Mouse (Mus musculus) limb, embryonic 14.5 days (tissue): Measurements from ENCODE around the gene Stard13. TPM values are rescaled to one million over a fixed set of nuclear protein-coding genes. Genes with fewer than 3 reads are reported as not detected.

Source experiments
- ATAC-seq: fragments of 200-750 bp; cut with Nextera tagmentation; 2 replicates; pipeline ENCODE4 v1.8.0; 2017; ENCODE audit warnings: low read depth, moderate number of reproducible peaks, moderate TSS enrichment; ENCODE audit not compliant: low FRiP score
- DNase-seq: peaks from one replicate; pipeline ENCODE4 v3.0.0-alpha.2; 2015; ENCODE audit warnings: low spot score
- H3K27ac ChIP-seq: fragments of 300-500 bp; sonication (generic); replicated peaks from 2 replicates; pipeline ENCODE4 v1.5.1; 2014; ENCODE audit warnings: low read depth, mild to moderate bottlenecking, low read length, moderate library complexity, mixed read lengths
- H3K27me3 ChIP-seq: fragments of 300-500 bp; sonication (generic); 2 replicates; pipeline ENCODE4 v1.6.1; 2014; ENCODE audit warnings: low read length, mixed read lengths; ENCODE audit not compliant: control insufficient read depth, insufficient read depth
- H3K36me3 ChIP-seq: fragments of 300-500 bp; sonication (generic); 2 replicates; pipeline ENCODE4 v1.6.1; 2014; ENCODE audit warnings: mild to moderate bottlenecking, low read length, moderate library complexity, mixed read lengths; ENCODE audit not compliant: control insufficient read depth, insufficient read depth
- H3K4me1 ChIP-seq: fragments of 300-500 bp; sonication (generic); 2 replicates; pipeline ENCODE4 v1.6.1; 2014; ENCODE audit warnings: antibody characterized with exemption, low read length, mixed read lengths; ENCODE audit not compliant: control insufficient read depth, insufficient read depth
- H3K4me2 ChIP-seq: fragments of 300-500 bp; sonication (generic); replicated peaks from 2 replicates; pipeline ENCODE4 v1.6.1; 2014; ENCODE audit warnings: low read depth, mild to moderate bottlenecking, low read length, moderate library complexity; ENCODE audit not compliant: severe bottlenecking
- H3K4me3 ChIP-seq: fragments of 300-500 bp; sonication (generic); replicated peaks from 2 replicates; pipeline ENCODE4 v1.5.1; 2014; ENCODE audit warnings: low read length
- H3K9ac ChIP-seq: fragments of 300-500 bp; sonication (generic); 2 replicates; pipeline ENCODE4 v1.6.1; 2014; ENCODE audit warnings: mild to moderate bottlenecking, low read depth, low read length, moderate library complexity; ENCODE audit not compliant: severe bottlenecking
- H3K9me3 ChIP-seq: fragments of 300-500 bp; sonication (generic); 2 replicates; pipeline ENCODE4 v1.6.1; 2016; ENCODE audit warnings: low read length; ENCODE audit not compliant: control insufficient read depth
- POLR2A ChIP-seq: fragments of 200-500 bp; IDR thresholded peaks from 2 replicates; pipeline ENCODE4 v1.8.0; 2012; ENCODE audit warnings: inconsistent platforms, mild to moderate bottlenecking, moderate library complexity, borderline replicate concordance; ENCODE audit not compliant: insufficient read depth, insufficient read length; ENCODE audit errors: extremely low read depth
- WGBS: fragments of 180-500 bp; shearing (Covaris S2); extraction: QIAGEN DNeasy Blood & Tissue Kit; methylation state at CpG from one replicate; pipeline ENCODE4 v1.1.7; 2014; 5-methylcytosine and 5-hydroxymethylcytosine counted together
- polyA plus RNA-seq, 2 experiments: library from polyadenylated mRNA; depleted of rRNA in 1 of 2; stranded (reverse) in 1 of 2; unstranded in 1 of 2; fragments of >200 nt; fragmentation: Nextera tagmentation in 1 of 2; extraction: Ambion mirVana in 1 of 2; gene quantifications; 2 replicates each; pipeline versions ENCODE4 v1.2.1 to v1.2.3; 2012 to 2014

Stard13 gene
- polyA plus RNA-seq, 2 experiments = 9.0 to 17.5 TPM

DNA sequence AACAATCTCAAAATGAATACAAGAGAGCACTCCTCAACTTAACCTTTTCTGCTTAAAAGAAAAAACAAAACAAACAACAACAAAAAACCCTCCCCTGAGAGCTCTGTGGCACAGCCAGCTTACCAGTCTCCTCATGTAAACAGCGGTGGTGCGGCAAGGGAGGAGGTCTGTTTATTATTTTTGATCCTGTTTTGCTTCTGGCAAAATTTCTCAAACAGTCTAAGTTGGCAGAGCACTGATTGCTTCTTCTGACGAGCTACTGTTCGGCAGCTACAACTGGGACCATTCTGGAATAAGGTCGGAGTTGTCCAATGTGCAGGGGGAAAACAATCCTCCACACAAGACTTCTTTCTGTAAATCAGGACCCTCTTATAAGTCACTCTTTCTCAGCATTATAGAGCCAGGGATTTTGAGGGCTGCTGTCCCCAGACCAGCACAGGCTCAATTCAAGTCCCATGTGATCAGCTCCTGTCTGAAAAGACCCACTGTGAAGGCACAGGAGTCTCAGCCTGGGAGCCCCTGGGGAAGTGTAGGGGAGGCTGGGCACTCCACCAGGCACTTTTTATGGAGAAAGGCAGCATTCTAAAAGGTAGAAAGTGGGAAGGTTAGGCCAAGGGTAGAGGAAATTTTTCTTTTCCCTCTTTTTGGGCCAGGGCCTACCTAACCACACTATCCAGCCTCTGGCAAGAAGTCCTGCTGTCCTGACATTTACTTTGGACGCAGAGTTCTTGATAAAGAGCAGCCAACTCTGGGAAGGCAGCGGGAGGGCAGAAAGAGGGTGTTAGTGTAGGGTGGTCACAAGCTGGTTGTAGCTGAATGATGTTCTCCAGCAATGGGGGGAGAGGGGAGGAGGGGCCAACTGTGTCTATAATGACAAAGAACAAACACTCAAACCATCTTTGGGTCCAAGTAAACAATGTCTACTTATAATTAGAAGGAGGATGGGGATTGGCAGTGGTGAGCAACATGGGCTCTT is 58.9 kb downstream of the Stard13 start:
- H3K9ac ChIP-seq = no peak overlapping the region
- H3K27ac ChIP-seq = peak overlapping the region; percentile 40; the same call in 1 of the 2 replicates
- DNase-seq = no peak
- H3K27me3 ChIP-seq = no peaks in the 10 kb centered on the region
- TF ChIP-seq POLR2A = no peak
- no peak overlapping the region for H3K4me3 ChIP-seq
- no peaks in the 10 kb centered on the region for H3K36me3 ChIP-seq
- 57% methylated on average over 7 of the region's 7 CpGs for WGBS
- ATAC-seq = peak; percentile 70; the same call in 1 of the 2 replicates
- H3K4me1 ChIP-seq = peaks cover 8% of the 10 kb centered on the region
- H3K9me3 ChIP-seq = no peaks in the 10 kb centered on the region
- H3K4me2 ChIP-seq = no peak overlapping the region

- TF ChIP-seq POLR2A = no peak
- H3K4me3 ChIP-seq = no peak overlapping the region
- no peak overlapping the region; the same call in 1 of the 2 replicates for H3K27ac ChIP-seq
- H3K9ac ChIP-seq = no peak overlapping the region
- DNase-seq = no peak
- H3K4me2 ChIP-seq = no peak overlapping the region
- peaks cover 8% of the 10 kb centered on the region for H3K4me1 ChIP-seq
- WGBS = 73% methylated on average over 1 of the region's 1 CpGs
- H3K9me3 ChIP-seq = no peaks in the 10 kb centered on the region
- no peaks in the 10 kb centered on the region for H3K27me3 ChIP-seq
- no peaks in the 10 kb centered on the region for H3K36me3 ChIP-seq
- no peak for ATAC-seq
These were observed 59.9 kb downstream of the Stard13 start for GRCm38 (mm10) chr5:151173774-151174173.

DNA sequence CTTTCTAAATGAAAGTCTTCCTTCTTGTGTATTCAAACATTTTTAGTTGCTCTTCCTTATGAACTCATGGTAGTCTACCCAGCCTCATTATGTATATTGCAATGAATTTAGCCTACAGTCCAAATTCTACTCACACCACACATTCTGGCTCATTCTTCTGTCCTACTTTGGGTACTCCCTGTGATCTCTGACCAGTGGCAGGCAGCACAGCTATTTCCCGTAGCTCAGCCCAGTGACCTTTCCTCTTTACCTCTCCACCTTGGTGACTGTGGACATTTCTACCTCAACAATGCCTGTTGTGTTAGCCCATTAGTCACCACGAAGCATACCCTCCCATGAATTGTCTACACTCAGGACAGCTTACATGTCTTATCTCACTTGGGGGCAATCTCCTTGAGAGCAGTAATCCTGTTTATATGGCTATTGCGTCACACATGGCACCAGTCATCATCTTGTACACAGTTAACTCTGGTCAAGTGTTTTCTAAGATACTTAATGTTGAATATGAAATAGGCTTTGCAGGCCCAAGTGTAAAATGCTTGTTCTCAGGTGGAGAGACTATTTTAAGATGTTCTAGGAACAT is 63.4 kb downstream of the Stard13 start:
- Histone ChIP-seq H3K4me3 (no peak overlapping the region), H3K36me3 (no peaks in the 10 kb centered on the region), H3K4me2 (no peak overlapping the region), H3K27ac (no peak overlapping the region), H3K9ac (no peak overlapping the region), H3K27me3 (no peaks in the 10 kb centered on the region), H3K4me1 (peaks cover 16% of the 10 kb centered on the region), H3K9me3 (no peaks in the 10 kb centered on the region)
- no peak for TF ChIP-seq POLR2A
- DNase-seq (no peak), ATAC-seq (no peak)
- WGBS = 80% methylated on average over 3 of the region's 3 CpGs

DNA sequence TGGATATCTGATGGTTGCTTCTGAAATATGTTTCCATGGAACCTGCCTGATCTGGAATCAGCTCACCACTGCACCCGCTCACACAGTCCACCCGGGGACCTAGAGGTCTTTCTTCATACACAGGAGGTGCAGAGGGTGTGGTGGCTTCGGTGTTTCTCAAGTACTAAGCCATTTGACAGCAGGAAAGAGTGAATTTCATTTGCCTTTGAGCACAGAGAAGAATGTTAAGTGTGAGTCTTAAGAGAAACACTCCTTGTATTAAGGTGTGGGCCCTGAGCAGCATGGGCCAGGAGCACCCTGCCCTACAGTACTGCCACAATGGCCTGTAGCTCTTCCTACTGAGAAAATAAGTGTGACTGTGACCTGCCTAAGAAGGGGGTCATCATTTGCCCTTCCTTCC is 65.4 kb downstream of the Stard13 start:
- DNase-seq (no peak), ATAC-seq (no peak)
- no peak overlapping the region for H3K4me3 ChIP-seq
- no peak overlapping the region for H3K4me2 ChIP-seq
- H3K9ac ChIP-seq = no peak overlapping the region
- H3K27ac ChIP-seq = no peak overlapping the region
- no peaks in the 10 kb centered on the region for H3K36me3 ChIP-seq
- no peaks in the 10 kb centered on the region for H3K27me3 ChIP-seq
- no peak for TF ChIP-seq POLR2A
- WGBS = 84% methylated on average over 3 of the region's 3 CpGs
- H3K9me3 ChIP-seq = no peaks in the 10 kb centered on the region
- H3K4me1 ChIP-seq = peaks cover 12% of the 10 kb centered on the region; the same call in 1 of the 2 replicates

- 60% methylated on average over 6 of the region's 6 CpGs for WGBS
- Histone ChIP-seq H3K36me3 (no peaks in the 10 kb centered on the region), H3K9ac (no peak overlapping the region), H3K27me3 (no peaks in the 10 kb centered on the region), H3K27ac (no peak overlapping the region), H3K9me3 (no peaks in the 10 kb centered on the region), H3K4me1 (peaks cover 12% of the 10 kb centered on the region; the same call in 1 of the 2 replicates), H3K4me3 (no peak overlapping the region), H3K4me2 (no peak overlapping the region)
- DNase-seq (no peak), ATAC-seq (no peak)
- no peak for TF ChIP-seq POLR2A
These were observed 66.0 kb downstream of the Stard13 start for GRCm38 (mm10) chr5:151167641-151168040.
